8 mouse cellular contexts compared by ENCODE assay signal in genomic region chr10:88502919-88503318, GRCm38 (mm10). TPM values are rescaled to one million over a fixed set of nuclear protein-coding genes. Genes with fewer than 3 reads are reported as not detected.
A peak's percentile ranks its signal among the peaks of the same experiment; 100 is the strongest.
DNase-seq lines count a peak whose midpoint lies in the region; ATAC-seq and TF ChIP-seq lines count a peak whose summit lies in the region.
"Had no signal": no experiment of that assay in that cellular context is flagged by ENCODE, and none has a peak within 500 bp of the region (broad histone marks: within the 10 kb centered on the region; RNA-seq: fewer than 3 reads in every experiment).

No protein-coding gene starts in this region.

- no peaks in the 10 kb centered on the region for H3K9me3 ChIP-seq in lung, postnatal 0 days (ENCODE audit: low read length)
- H3K9me3 ChIP-seq in forebrain, embryonic 11.5 days (ENCODE audit: control insufficient read depth, low read length) = no peaks in the 10 kb centered on the region
- H3K9me3 ChIP-seq in limb, embryonic 13.5 days = no peaks in the 10 kb centered on the region
- H3K9me3 ChIP-seq in stomach, embryonic 15.5 days = no peaks in the 10 kb centered on the region

- peak overlapping the region; percentile 90 for H3K4me3 ChIP-seq in lung, postnatal 0 days (ENCODE audit: low read depth, low read length)
- peak overlapping the region; percentile 70 for H3K4me3 ChIP-seq in forebrain, embryonic 11.5 days (ENCODE audit: low read depth, low read length)
- H3K4me3 ChIP-seq in limb, embryonic 13.5 days = peak overlapping the region; percentile 76
- H3K4me3 ChIP-seq in stomach, embryonic 15.5 days (replicated peaks) = peak overlapping the region; percentile 77

- no peak for ATAC-seq in lung, postnatal 0 days
- no peak; the same call in 1 of the 2 replicates for ATAC-seq in forebrain, embryonic 11.5 days (replicated peaks; ENCODE audit: low FRiP score)
- peak; percentile 5; the same call in 1 of the 2 replicates for ATAC-seq in limb, embryonic 13.5 days (ENCODE audit: low FRiP score, low read depth)
- no peak for ATAC-seq in stomach, embryonic 15.5 days (ENCODE audit: insufficient read depth, low FRiP score, low read depth)

- H3K27ac ChIP-seq in lung, postnatal 0 days (ENCODE audit: low read length) = peak overlapping the region; percentile 88
- no peak overlapping the region for H3K27ac ChIP-seq in forebrain, embryonic 11.5 days (ENCODE audit: low read depth, low read length)
- no peak overlapping the region for H3K27ac ChIP-seq in limb, embryonic 13.5 days
- no peak overlapping the region for H3K27ac ChIP-seq in stomach, embryonic 15.5 days

- TF ChIP-seq CTCF in lung, postnatal 0 days (IDR thresholded peaks at IDR 0.05) = no peak

- H3K36me3 ChIP-seq in lung, postnatal 0 days (ENCODE audit: insufficient read depth, low read length) = no peaks in the 10 kb centered on the region
- no peaks in the 10 kb centered on the region for H3K36me3 ChIP-seq in forebrain, embryonic 11.5 days (ENCODE audit: control insufficient read depth, insufficient read depth, low read length)
- no peaks in the 10 kb centered on the region for H3K36me3 ChIP-seq in limb, embryonic 13.5 days
- no peaks in the 10 kb centered on the region for H3K36me3 ChIP-seq in stomach, embryonic 15.5 days

- H3K4me2 ChIP-seq in lung, postnatal 0 days (replicated peaks; ENCODE audit: low read depth, low read length) = peak overlapping the region; percentile 76
- H3K4me2 ChIP-seq in forebrain, embryonic 11.5 days (ENCODE audit: low read depth, low read length, severe bottlenecking) = peak overlapping the region; percentile 84
- peak overlapping the region; percentile 86 for H3K4me2 ChIP-seq in limb, embryonic 13.5 days (replicated peaks)
- peak overlapping the region; percentile 88 for H3K4me2 ChIP-seq in stomach, embryonic 15.5 days

- TF ChIP-seq EP300 in lung, postnatal 0 days (IDR thresholded peaks at IDR 0.05) = no peak

- intact Hi-C loops in gastrocnemius, postnatal 36 days (cut with DNase I) = no loop called here

- DNase-seq in lung, postnatal 0 days (ENCODE audit: low spot score) = no peak
- no peak for DNase-seq in lung, postnatal 36 days
- DNase-seq in forebrain, embryonic 11.5 days (ENCODE audit: low spot score) = no peak
- DNase-seq in frontal cortex, adult 2 months (ENCODE audit: extremely low spot score in 1 of 2, low spot score in 1 of 2) = no peak
- no peak for DNase-seq in gastrocnemius, postnatal 36 days

- peak overlapping the region; percentile 69 for H3K9ac ChIP-seq in lung, postnatal 0 days (replicated peaks; ENCODE audit: low read depth)
- H3K9ac ChIP-seq in forebrain, embryonic 11.5 days (ENCODE audit: low read length) = peak overlapping the region; percentile 79
- H3K9ac ChIP-seq in limb, embryonic 13.5 days = peak overlapping the region; percentile 89
- peak overlapping the region; percentile 84 for H3K9ac ChIP-seq in stomach, embryonic 15.5 days

- no peaks in the 10 kb centered on the region for H3K27me3 ChIP-seq in lung, postnatal 0 days (replicated peaks; ENCODE audit: insufficient read depth, low read length)
- H3K27me3 ChIP-seq in forebrain, embryonic 11.5 days (ENCODE audit: control insufficient read depth, insufficient read depth, low read length) = no peaks in the 10 kb centered on the region
- no peaks in the 10 kb centered on the region for H3K27me3 ChIP-seq in limb, embryonic 13.5 days
- no peaks in the 10 kb centered on the region for H3K27me3 ChIP-seq in stomach, embryonic 15.5 days (replicated peaks)

- 21% methylated on average over 4 of the region's 4 CpGs for WGBS in lung, postnatal 0 days
- 54% methylated on average over 4 of the region's 4 CpGs for WGBS in forebrain, embryonic 11.5 days
- 52% methylated on average over 4 of the region's 4 CpGs for WGBS in limb, embryonic 13.5 days
- 44% methylated on average over 4 of the region's 4 CpGs for WGBS in stomach, embryonic 15.5 days

- peaks cover 2% of the 10 kb centered on the region; the same call in 1 of the 2 replicates for H3K4me1 ChIP-seq in lung, postnatal 0 days (ENCODE audit: insufficient read depth, low read depth, low read length)
- peaks cover 4% of the 10 kb centered on the region; the same call in 1 of the 2 replicates for H3K4me1 ChIP-seq in forebrain, embryonic 11.5 days (replicated peaks; ENCODE audit: control insufficient read depth, insufficient read depth, low read length)
- peaks cover 26% of the 10 kb centered on the region for H3K4me1 ChIP-seq in limb, embryonic 13.5 days
- peaks cover 5% of the 10 kb centered on the region; the same call in 1 of the 2 replicates for H3K4me1 ChIP-seq in stomach, embryonic 15.5 days

RNA-seq across cellular contexts. Expression of gene Chpt1, which starts 1.0 kb away (rescaled TPM):
- polyA plus RNA-seq in lung, postnatal 0 days (2015; fragmentation: Nextera tagmentation; extraction: Ambion mirVana) = 120 and 125 TPM in 2 replicates
- polyA plus RNA-seq in forebrain, embryonic 11.5 days (2014; fragmentation: Nextera tagmentation; extraction: Ambion mirVana) = 20.5 and 23.9 TPM in 2 replicates
- polyA plus RNA-seq in limb, embryonic 13.5 days (2015; fragmentation: Nextera tagmentation; extraction: Ambion mirVana) = 21.0 and 24.5 TPM in 2 replicates
- 64.8 and 74.3 TPM in 2 replicates for polyA plus RNA-seq in stomach, embryonic 15.5 days (2015; fragmentation: Nextera tagmentation; extraction: Ambion mirVana)
- 25.9 and 29.0 TPM in 2 replicates for polyA plus RNA-seq in frontal cortex, adult 2 months (2012; rRNA removed)
- 10 to 100 TPM; 86.1 to 98.1 TPM for total RNA-seq in gastrocnemius, postnatal 36 days (2021)

RNA-seq across cellular contexts. Expression of gene Sycp3, which starts 43.5 kb away (rescaled TPM):
- not detected in 2 replicates for polyA plus RNA-seq in lung, postnatal 0 days (2015; fragmentation: Nextera tagmentation; extraction: Ambion mirVana)
- polyA plus RNA-seq in forebrain, embryonic 11.5 days (2014; fragmentation: Nextera tagmentation; extraction: Ambion mirVana) = 0.37 and 0.45 TPM in 2 replicates
- 0.32 TPM in 1 of 2 replicates, not detected in the other for polyA plus RNA-seq in limb, embryonic 13.5 days (2015; fragmentation: Nextera tagmentation; extraction: Ambion mirVana)
- polyA plus RNA-seq in stomach, embryonic 15.5 days (2015; fragmentation: Nextera tagmentation; extraction: Ambion mirVana) = 0.26 and 0.28 TPM in 2 replicates
- polyA plus RNA-seq in frontal cortex, adult 2 months (2012; rRNA removed) = 0.30 and 0.38 TPM in 2 replicates
- not detected for total RNA-seq in gastrocnemius, postnatal 36 days (2021)
- total RNA-seq: neutrophil, adult 5-6 weeks had no signal
